Mouse (Mus musculus) erythroblast, embryonic 14.5 days (primary cell): ENCODE results near the gene C8a. TPM values are rescaled to one million over a fixed set of nuclear protein-coding genes. Genes with fewer than 3 reads are reported as not detected.

ENCODE experiments used
- H3K27me3 ChIP-seq: 2 replicates; pipeline ENCODE4 v1.6.1; 2012; ENCODE audit warnings: inconsistent platforms; ENCODE audit not compliant: control insufficient read depth
- H3K36me3 ChIP-seq: 2 replicates; pipeline ENCODE4 v1.6.1; 2012; ENCODE audit warnings: mild to moderate bottlenecking, inconsistent platforms; ENCODE audit not compliant: control insufficient read depth
- H3K4me1 ChIP-seq: 2 replicates; pipeline ENCODE4 v1.6.1; 2012; ENCODE audit warnings: inconsistent platforms; ENCODE audit not compliant: control insufficient read depth
- H3K4me3 ChIP-seq: replicated peaks from 2 replicates; pipeline ENCODE3; 2012; ENCODE audit warnings: moderate library complexity, mild to moderate bottlenecking, inconsistent platforms
- H3K9me3 ChIP-seq: 2 replicates; pipeline ENCODE4 v1.6.1; 2012; ENCODE audit warnings: low read length, inconsistent platforms, mixed read lengths; ENCODE audit not compliant: control insufficient read depth
- GATA1 ChIP-seq: IDR thresholded peaks from 2 replicates; pipeline ENCODE4 v1.6.1; 2012; ENCODE audit warnings: low read length, inconsistent platforms, mixed read lengths
- TAL1 ChIP-seq: IDR thresholded peaks from 3 replicates; pipeline ENCODE4 v1.6.1; 2012; ENCODE audit warnings: low read length, inconsistent platforms, mixed read lengths
- polyA plus RNA-seq: library from polyadenylated mRNA; stranded (reverse); fragments of >175 nt; gene quantifications from 2 replicates; pipeline ENCODE4 v1.2.3, GENCODE M21; 2012

The C8a gene
- polyA plus RNA-seq, 1 experiment = not detected

DNA sequence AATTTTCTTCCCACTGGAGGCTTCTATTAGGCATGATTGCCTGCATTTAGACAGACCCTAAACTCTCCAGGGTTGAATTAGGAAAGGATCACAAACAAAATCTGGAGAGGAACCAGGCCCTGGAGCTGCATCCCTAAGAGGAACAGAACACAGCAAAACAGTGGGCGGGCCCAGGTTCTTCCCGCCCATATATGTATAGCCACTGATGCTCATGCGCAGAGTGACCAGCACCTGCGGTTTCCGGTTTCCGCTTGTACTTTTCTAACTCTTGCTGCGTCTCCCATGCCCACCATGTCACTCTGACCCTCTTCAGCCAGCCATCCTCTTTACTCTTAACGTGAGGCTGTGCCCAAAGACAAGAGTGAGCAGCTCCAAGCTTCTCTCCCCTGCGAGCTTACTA, 77.2 kb downstream of the C8a start:
- TF ChIP-seq TAL1 (no peak), GATA1 (no peak)
- no peaks in the 10 kb centered on the region for H3K27me3 ChIP-seq
- no peaks in the 10 kb centered on the region for H3K4me1 ChIP-seq

DNA sequence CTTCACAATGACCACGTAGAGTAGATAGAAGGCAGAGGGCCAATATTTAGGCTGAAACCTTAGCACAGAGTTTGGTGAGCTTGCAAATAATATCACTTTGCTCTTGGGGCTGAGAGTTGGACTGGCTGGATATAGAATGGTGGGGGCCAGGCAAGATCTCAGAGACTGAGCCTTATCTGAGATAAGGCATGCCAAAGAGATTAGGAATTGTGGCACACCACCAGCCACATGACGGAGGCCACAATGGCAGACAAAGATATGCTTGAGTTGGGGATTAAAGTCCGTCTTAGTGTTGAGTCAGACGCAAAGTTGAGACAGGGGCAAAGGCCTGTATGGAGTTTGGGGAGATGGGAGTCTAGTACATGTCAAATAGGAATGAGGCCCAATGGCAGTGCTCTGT, 84.1 kb downstream of the C8a start:
- Histone ChIP-seq H3K4me3 (no peak overlapping the region), H3K9me3 (peaks cover 3% of the 10 kb centered on the region; the same call in 1 of the 2 replicates), H3K27me3 (no peaks in the 10 kb centered on the region), H3K36me3 (no peaks in the 10 kb centered on the region; the same call in 1 of the 2 replicates), H3K4me1 (no peaks in the 10 kb centered on the region)
- TF ChIP-seq TAL1 (no peak), GATA1 (no peak)

More for the DNA sequence above, 77.2 kb downstream of the C8a start:
- Histone ChIP-seq H3K4me3 (no peak overlapping the region), H3K36me3 (no peaks in the 10 kb centered on the region), H3K9me3 (0 out of 2 replicates have a peak, but pooled peaks cover 3% of the 10 kb centered on the region)

GRCm38 (mm10) chr4:104782346-104782745, 93.9 kb downstream of the C8a start:
- TF ChIP-seq GATA1 (no peak), TAL1 (no peak)
- Histone ChIP-seq H3K4me1 (no peaks in the 10 kb centered on the region), H3K36me3 (no peaks in the 10 kb centered on the region; the same call in 1 of the 2 replicates), H3K9me3 (peaks cover 6% of the 10 kb centered on the region), H3K4me3 (no peak overlapping the region), H3K27me3 (no peaks in the 10 kb centered on the region)

DNA sequence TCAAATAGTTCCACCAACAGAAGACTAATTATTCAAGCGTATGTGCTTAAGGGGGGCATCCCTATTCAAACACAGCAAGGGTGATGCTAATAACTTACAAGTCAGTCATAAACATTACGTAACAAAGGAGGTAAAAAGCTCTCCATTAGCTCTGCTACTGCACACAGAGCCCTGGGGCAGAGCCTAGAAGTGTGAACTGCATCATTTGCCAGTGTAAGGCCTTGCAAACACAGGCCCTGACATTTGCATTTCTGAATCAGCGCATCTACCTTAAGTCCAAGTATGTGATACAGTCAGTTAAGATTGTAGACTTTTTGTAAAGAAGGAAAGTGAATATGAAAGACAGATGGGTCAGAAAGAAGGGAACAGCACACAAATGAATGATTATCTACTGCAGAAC, 94.8 kb downstream of the C8a start:
- Histone ChIP-seq H3K9me3 (peaks cover 6% of the 10 kb centered on the region), H3K27me3 (no peaks in the 10 kb centered on the region), H3K4me3 (no peak overlapping the region), H3K36me3 (no peaks in the 10 kb centered on the region; the same call in 1 of the 2 replicates), H3K4me1 (no peaks in the 10 kb centered on the region)
- TF ChIP-seq TAL1 (no peak), GATA1 (no peak)

DNA sequence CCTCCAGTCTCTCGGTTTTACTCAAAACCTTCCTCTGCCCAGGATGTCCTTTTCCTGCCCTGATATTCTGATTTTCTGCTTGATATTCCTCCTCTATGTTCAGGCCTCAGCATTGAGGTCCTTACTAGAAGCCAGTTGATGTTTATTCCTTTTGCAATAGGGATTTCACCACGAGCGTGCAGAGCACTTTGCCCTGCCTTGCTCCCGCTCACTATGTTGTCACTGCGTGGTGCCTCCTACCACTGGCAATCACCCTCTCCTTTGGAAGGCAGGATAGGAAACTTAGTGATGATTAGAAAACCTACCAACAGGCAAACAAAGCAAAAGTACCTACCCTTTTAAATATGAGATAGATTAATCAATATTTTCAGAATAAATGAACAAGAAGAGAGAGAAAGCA, 96.7 kb downstream of the C8a start:
- no peak for TF ChIP-seq TAL1
- no peak for TF ChIP-seq GATA1
- Histone ChIP-seq H3K9me3 (peaks cover 6% of the 10 kb centered on the region), H3K4me1 (no peaks in the 10 kb centered on the region), H3K4me3 (no peak overlapping the region), H3K36me3 (no peaks in the 10 kb centered on the region; the same call in 1 of the 2 replicates), H3K27me3 (no peaks in the 10 kb centered on the region)

DNA sequence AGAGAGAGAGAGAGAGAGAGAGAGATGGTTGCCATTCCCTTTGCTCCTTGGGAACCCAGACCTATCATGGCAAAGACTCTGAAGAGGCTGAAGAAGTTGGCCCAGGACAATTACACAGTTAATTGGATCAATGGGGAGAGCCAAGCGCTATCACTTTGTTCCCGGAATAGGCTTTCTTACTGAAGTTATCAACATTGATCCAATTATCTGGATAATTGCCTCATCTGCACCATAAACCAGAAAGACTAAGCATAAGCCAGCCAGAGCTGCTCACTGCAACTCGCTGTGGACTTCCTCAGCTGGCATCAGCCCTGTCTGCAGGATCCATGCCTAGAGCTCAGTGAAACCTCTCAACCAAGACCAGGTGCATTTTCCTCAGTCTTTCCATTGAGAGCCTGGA, 100.6 kb downstream of the C8a start:
- no peaks in the 10 kb centered on the region for H3K4me1 ChIP-seq
- H3K27me3 ChIP-seq = no peaks in the 10 kb centered on the region

GRCm38 (mm10) chr4:104770331-104770730, 105.9 kb downstream of the C8a start:
- TF ChIP-seq GATA1 = no peak
- no peak for TF ChIP-seq TAL1
- H3K4me3 ChIP-seq = no peak overlapping the region

More for the DNA sequence above, 100.6 kb downstream of the C8a start:
- Histone ChIP-seq H3K4me3 (no peak overlapping the region), H3K9me3 (peaks cover 4% of the 10 kb centered on the region; the same call in 1 of the 2 replicates), H3K36me3 (no peaks in the 10 kb centered on the region; the same call in 1 of the 2 replicates)
- TF ChIP-seq TAL1 (no peak), GATA1 (no peak)

DNA sequence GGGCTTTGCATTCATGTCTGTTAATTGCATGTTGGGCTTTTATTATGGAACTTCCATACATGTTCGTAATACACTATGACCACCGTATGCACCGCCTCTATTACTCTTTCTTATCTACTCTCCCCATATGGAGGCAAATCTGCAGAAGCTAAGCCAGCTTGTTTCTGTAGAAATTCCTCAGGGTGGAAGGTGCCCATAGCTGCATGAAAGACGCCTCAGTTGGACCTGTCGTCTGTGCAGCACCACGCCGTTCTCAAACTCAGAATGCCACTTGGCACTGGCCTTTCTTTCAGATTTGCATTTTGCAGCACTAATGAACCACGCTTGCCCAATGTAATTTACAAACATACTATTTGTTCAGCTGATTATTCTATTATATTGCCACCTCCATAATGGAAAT, 106.6 kb downstream of the C8a start:
- H3K4me3 ChIP-seq = no peak overlapping the region
- no peaks in the 10 kb centered on the region; the same call in 1 of the 2 replicates for H3K36me3 ChIP-seq
- H3K27me3 ChIP-seq = no peaks in the 10 kb centered on the region
- peaks cover 3% of the 10 kb centered on the region; the same call in 1 of the 2 replicates for H3K9me3 ChIP-seq
- no peaks in the 10 kb centered on the region for H3K4me1 ChIP-seq
- TF ChIP-seq TAL1 (no peak), GATA1 (no peak)

More at GRCm38 (mm10) chr4:104770331-104770730, 105.9 kb downstream of the C8a start:
- peaks cover 3% of the 10 kb centered on the region; the same call in 1 of the 2 replicates for H3K9me3 ChIP-seq
- no peaks in the 10 kb centered on the region for H3K4me1 ChIP-seq
- H3K27me3 ChIP-seq = no peaks in the 10 kb centered on the region
- H3K36me3 ChIP-seq = no peaks in the 10 kb centered on the region; the same call in 1 of the 2 replicates

- H3K9me3 ChIP-seq = peaks cover 3% of the 10 kb centered on the region; the same call in 1 of the 2 replicates
- no peak overlapping the region for H3K4me3 ChIP-seq
- H3K27me3 ChIP-seq = no peaks in the 10 kb centered on the region
- H3K4me1 ChIP-seq = no peaks in the 10 kb centered on the region
- no peak for TF ChIP-seq TAL1
- no peak for TF ChIP-seq GATA1
- H3K36me3 ChIP-seq = no peaks in the 10 kb centered on the region
Observed at GRCm38 (mm10) chr4:104768190-104768589, 108.0 kb downstream of the C8a start.

GRCm38 (mm10) chr4:104766065-104766464, 110.1 kb downstream of the C8a start, which contains the start of gene C8b:
Gene C8b, plus strand, starts transcription at chr4:104766317.
- no peak within 1 kb of the TSS for H3K4me3 ChIP-seq
- peaks cover 5% of the 10 kb centered on the region; the same call in 1 of the 2 replicates for H3K9me3 ChIP-seq

More at GRCm38 (mm10) chr4:104766065-104766464, 110.1 kb downstream of the C8a start, which contains the start of gene C8b:
- Histone ChIP-seq H3K27me3 (no peaks in the 10 kb centered on the region), H3K36me3 (no peaks in the 10 kb centered on the region), H3K4me1 (no peaks in the 10 kb centered on the region)
- TF ChIP-seq TAL1 = no peak
- no peak for TF ChIP-seq GATA1

Other genes with a start within 250 kb of the C8a start
- not detected in 2 replicates for gene C8b, start 110.1 kb downstream of the C8a start, polyA plus RNA-seq
- gene Gm17662, start 19.1 kb downstream of the C8a start, polyA plus RNA-seq = not detected in 2 replicates
- gene Fyb2, start 37.1 kb upstream of the C8a start, polyA plus RNA-seq = not detected in 2 replicates
- gene Prkaa2, start 233.5 kb upstream of the C8a start, polyA plus RNA-seq = not detected in 2 replicates